Mouse (Mus musculus) stomach, embryonic 15.5 days (tissue): ENCODE measurements around the gene Sufu. TPM values are rescaled to one million over a fixed set of nuclear protein-coding genes. Genes with fewer than 3 reads are reported as not detected.
A peak's percentile ranks its signal among the peaks of the same experiment; 100 is the strongest.

Source experiments
- ATAC-seq: fragments of 200-750 bp; cut with Nextera tagmentation; 2 replicates; pipeline ENCODE4 v1.8.0; 2017; ENCODE audit warnings: low read depth, moderate number of reproducible peaks, moderate TSS enrichment; ENCODE audit not compliant: insufficient read depth, low FRiP score
- H3K27ac ChIP-seq: fragments of 300-500 bp; sonication (generic); 2 replicates; pipeline ENCODE4 v1.5.1; 2015; ENCODE audit warnings: mild to moderate bottlenecking, inconsistent platforms
- H3K27me3 ChIP-seq: fragments of 300-500 bp; sonication (generic); replicated peaks from 2 replicates; pipeline ENCODE4 v1.6.1; 2015; ENCODE audit warnings: inconsistent platforms
- H3K36me3 ChIP-seq: fragments of 300-500 bp; sonication (generic); 2 replicates; pipeline ENCODE4 v1.6.1; 2015; ENCODE audit warnings: inconsistent platforms
- H3K4me1 ChIP-seq: fragments of 300-500 bp; sonication (generic); 2 replicates; pipeline ENCODE4 v1.6.1; 2015; ENCODE audit warnings: inconsistent platforms
- H3K4me2 ChIP-seq: fragments of 300-500 bp; sonication (generic); 2 replicates; pipeline ENCODE4 v1.6.1; 2015; ENCODE audit warnings: mild to moderate bottlenecking, inconsistent platforms
- H3K4me3 ChIP-seq: fragments of 300-500 bp; sonication (generic); replicated peaks from 2 replicates; pipeline ENCODE4 v1.5.1; 2015; ENCODE audit warnings: inconsistent platforms
- H3K9ac ChIP-seq: fragments of 300-500 bp; sonication (generic); 2 replicates; pipeline ENCODE4 v1.6.1; 2015; ENCODE audit warnings: inconsistent platforms
- H3K9me3 ChIP-seq: fragments of 300-500 bp; sonication (generic); 2 replicates; pipeline ENCODE4 v1.6.1; 2016; ENCODE audit warnings: inconsistent platforms
- WGBS: fragments of 180-500 bp; shearing (Covaris S2); methylation state at CpG from one replicate; pipeline ENCODE4 v1.1.7; 2015; 5-methylcytosine and 5-hydroxymethylcytosine counted together
- polyA plus RNA-seq: library from polyadenylated mRNA; unstranded; fragments of >200 nt; fragmentation: Nextera tagmentation; extraction: Ambion mirVana; gene quantifications from 2 replicates; pipeline ENCODE4 v1.2.1, GENCODE M21; 2015

Sufu gene
- polyA plus RNA-seq, 1 experiment from 2014 or later: 24.9 TPM

DNA sequence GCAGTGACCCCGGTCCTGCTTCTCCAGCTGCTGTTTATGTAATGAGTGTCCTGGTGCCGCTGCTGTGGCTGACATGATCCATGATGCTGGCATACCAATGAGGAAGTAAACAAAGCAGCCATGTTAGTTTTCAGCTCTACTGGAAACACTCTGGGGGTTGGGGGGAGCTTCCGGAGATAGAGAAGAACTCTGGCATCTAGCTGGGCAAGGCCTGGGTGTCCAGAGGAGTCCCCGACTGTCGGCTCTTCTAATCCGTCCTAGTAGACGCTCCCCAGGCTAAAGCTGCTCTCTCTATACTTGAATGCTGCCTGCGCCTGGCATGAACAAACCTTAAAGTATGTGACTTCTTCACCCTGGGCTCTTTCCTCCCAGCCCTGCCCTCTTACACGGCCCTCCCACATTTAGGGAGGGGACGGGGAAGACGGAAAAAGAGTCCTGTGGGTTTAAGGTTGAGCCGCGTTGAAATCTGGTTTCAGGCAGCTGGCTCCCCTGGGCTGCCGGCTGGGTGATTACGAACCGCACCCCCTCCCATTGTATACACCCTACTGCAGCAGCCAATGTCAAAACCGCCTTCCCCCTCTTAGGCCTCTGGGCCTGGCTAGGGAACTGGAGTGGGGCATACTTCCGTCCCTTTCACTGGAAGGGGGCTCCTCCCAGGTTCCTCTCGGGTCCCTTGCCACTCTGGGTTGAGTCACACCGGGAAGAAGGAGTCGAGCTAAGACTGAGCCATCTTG, 106.8 kb downstream of the Sufu start:
- Histone ChIP-seq H3K36me3 (peaks cover 2% of the 10 kb centered on the region), H3K9ac (peak overlapping the region; percentile 97), H3K27me3 (no peaks in the 10 kb centered on the region), H3K9me3 (no peaks in the 10 kb centered on the region), H3K27ac (peak overlapping the region; percentile 100), H3K4me1 (peaks cover 41% of the 10 kb centered on the region), H3K4me3 (peak overlapping the region; percentile 92), H3K4me2 (peak overlapping the region; percentile 84)
- under 1% methylated on average over 21 of the region's 21 CpGs for WGBS
- peak; percentile 61 for ATAC-seq

DNA sequence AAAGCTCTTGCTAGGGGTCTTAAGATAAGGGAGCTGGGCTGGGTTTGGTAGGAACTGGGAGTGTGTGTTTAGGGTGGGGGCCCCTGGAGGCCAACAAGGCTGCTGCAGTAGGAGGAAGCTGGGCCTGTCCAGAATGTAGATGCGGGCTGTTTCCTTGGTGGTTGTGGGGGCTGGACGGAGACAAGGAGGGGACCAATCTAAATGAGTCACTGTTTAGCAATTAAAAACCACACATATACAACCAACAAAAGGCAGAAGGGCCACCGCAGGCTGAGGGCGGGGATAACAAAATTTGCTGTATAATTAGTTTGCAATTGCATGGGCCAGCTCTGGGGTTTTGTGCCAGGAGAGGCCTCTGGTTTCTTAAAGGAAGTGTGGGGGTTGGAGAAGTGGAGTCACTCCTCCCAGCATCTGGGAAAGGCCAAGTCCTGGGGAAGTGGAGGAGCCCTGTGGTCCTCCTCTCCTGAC, 107.4 kb downstream of the Sufu start:
- Histone ChIP-seq H3K27me3 (no peaks in the 10 kb centered on the region), H3K9ac (peak overlapping the region; percentile 97), H3K9me3 (no peaks in the 10 kb centered on the region), H3K36me3 (peaks cover 2% of the 10 kb centered on the region), H3K4me3 (peak overlapping the region; percentile 92), H3K4me2 (peak overlapping the region; percentile 84), H3K4me1 (peaks cover 47% of the 10 kb centered on the region), H3K27ac (peak overlapping the region; percentile 100)
- no peak; the same call in 1 of the 2 replicates for ATAC-seq
- WGBS: 3% methylated on average over 4 of the region's 4 CpGs

DNA sequence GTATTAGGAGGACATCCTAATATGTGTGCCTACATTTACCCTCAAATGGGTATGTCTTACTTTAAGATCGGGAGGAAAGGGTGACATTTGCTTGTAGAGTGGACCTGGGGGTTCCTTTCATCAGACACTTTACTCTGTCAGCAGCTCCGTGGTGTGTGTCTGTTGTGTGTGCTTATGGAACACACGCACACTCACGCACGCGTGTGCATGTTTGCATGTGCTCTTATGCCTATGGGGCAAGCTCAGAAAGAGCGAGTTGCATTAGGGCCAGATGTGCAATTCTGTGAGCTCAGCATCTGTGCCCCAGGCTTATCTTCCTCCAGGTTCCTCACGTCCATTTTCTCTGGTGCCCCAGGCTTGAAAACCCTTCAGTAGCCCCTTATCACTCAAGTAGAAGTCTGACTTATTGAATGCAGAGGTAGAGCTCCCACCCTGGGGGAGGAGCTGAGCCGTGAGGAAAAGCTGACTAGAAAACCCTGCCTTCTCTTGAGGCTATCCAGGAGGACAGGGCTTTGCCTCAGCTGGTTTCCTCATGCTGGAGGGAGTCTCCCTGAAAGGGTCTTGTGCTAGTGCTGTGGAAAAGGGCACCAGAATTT, 108.2 kb downstream of the Sufu start:
- H3K4me1 ChIP-seq: peaks cover 55% of the 10 kb centered on the region
- peak overlapping the region; percentile 92 for H3K4me3 ChIP-seq
- peak overlapping the region; percentile 84 for H3K4me2 ChIP-seq
- H3K36me3 ChIP-seq: peaks cover 2% of the 10 kb centered on the region
- H3K27ac ChIP-seq: peak overlapping the region; percentile 100
- ATAC-seq: no peak
- no peaks in the 10 kb centered on the region for H3K27me3 ChIP-seq
- peak overlapping the region; percentile 97; the same call in 1 of the 2 replicates for H3K9ac ChIP-seq
- 50% methylated on average over 9 of the region's 9 CpGs for WGBS
- no peaks in the 10 kb centered on the region for H3K9me3 ChIP-seq

DNA sequence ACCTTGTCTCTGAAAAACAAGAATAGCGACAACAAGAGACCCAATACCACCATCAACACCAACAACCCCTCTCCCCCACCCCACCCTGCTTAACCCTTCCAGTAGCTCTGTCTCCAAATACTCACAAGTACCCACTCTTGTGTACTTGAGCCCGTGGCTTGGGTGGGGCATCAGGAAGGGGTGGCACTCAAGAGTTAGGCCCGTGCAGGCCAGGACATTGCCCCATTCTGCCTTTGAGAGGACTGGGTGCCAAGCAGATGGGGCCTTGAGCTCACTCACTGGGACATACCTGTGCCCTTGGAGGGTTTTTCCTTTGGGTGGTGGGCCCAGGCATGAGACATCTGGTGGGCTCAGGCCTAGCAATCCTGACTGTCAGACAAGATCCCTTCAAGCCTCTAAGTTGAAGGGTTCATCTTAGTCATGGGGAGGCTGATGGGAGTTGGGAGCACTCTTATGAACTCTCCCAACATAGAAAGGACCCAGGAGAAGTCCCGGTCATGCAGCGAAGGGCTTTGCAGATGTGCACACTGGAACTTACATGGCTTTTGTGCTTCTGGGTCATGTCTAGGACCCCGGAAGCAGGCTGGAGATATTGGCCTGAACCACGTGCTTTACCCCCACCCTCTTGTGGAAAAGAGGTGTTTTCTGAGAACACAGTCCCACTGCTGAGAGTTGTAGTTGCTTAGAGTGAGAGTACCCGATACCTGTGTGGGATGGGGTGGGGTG, 109.1 kb downstream of the Sufu start:
- peak overlapping the region; percentile 100 for H3K27ac ChIP-seq
- peaks cover 2% of the 10 kb centered on the region for H3K36me3 ChIP-seq

DNA sequence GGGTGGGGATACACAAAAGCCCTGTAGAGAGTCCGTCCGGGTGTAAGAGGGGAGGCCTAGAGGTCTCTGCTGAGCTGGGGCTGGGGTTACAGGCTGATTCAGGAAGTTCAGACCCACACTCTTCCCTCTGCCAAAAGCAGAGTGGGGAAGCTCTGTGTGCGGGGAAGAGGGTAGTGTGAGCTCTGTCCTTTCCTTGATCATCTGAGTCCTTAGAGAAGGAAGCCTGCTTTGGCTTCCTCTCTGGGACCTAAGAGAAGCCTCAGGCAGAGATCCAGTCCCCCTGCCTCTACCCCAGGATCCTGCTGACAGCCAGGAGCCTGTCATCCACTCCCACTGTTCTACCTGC, 109.6 kb downstream of the Sufu start:
- ATAC-seq: no peak
- Histone ChIP-seq H3K27me3 (no peaks in the 10 kb centered on the region), H3K4me1 (peaks cover 65% of the 10 kb centered on the region), H3K4me2 (peak overlapping the region; percentile 84), H3K27ac (no peak overlapping the region), H3K9me3 (no peaks in the 10 kb centered on the region), H3K9ac (no peak overlapping the region), H3K4me3 (no peak overlapping the region), H3K36me3 (peaks cover 2% of the 10 kb centered on the region)
- WGBS: 53% methylated on average over 3 of the region's 3 CpGs

More for the DNA sequence above, 109.1 kb downstream of the Sufu start:
- no peaks in the 10 kb centered on the region for H3K27me3 ChIP-seq
- H3K4me3 ChIP-seq: peak overlapping the region; percentile 92; the same call in 1 of the 2 replicates
- H3K9me3 ChIP-seq: no peaks in the 10 kb centered on the region
- H3K4me1 ChIP-seq: peaks cover 62% of the 10 kb centered on the region
- H3K9ac ChIP-seq: no peak overlapping the region
- WGBS: 69% methylated on average over 8 of the region's 8 CpGs
- peak overlapping the region; percentile 84 for H3K4me2 ChIP-seq
- ATAC-seq: no peak

DNA sequence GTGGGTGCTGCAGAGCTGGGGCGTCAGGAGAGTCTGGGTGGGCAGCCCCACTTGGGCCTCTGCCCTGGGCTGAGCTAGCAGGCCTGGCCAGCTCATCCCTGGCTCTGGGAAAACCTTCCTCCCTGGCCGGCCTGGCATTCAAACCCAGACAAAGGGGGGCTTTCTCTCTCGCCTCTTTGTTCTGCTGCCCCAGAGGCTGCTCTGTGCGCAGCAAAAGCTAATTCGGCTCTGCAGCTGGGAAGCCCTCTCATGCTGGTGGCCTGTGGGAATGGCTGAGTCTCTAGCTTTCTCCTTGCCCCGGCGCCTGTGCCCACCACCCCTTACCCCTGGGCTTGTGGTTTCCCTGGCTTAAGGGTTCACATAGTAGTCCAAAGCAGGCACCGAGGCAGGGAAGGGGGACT, 110.5 kb downstream of the Sufu start:
- no peaks in the 10 kb centered on the region for H3K9me3 ChIP-seq
- peaks cover 67% of the 10 kb centered on the region for H3K4me1 ChIP-seq
- 0 out of 2 replicates have a peak overlapping the region, but pooled peaks have one; percentile 7 for H3K4me3 ChIP-seq
- H3K27ac ChIP-seq: 0 out of 2 replicates have a peak overlapping the region, but pooled peaks have one; percentile 77
- peak overlapping the region; percentile 19; the same call in 1 of the 2 replicates for H3K9ac ChIP-seq
- H3K36me3 ChIP-seq: peaks cover 8% of the 10 kb centered on the region
- peak overlapping the region; percentile 84; the same call in 1 of the 2 replicates for H3K4me2 ChIP-seq
- no peak for ATAC-seq
- WGBS: 74% methylated on average over 8 of the region's 8 CpGs
- no peaks in the 10 kb centered on the region for H3K27me3 ChIP-seq

DNA sequence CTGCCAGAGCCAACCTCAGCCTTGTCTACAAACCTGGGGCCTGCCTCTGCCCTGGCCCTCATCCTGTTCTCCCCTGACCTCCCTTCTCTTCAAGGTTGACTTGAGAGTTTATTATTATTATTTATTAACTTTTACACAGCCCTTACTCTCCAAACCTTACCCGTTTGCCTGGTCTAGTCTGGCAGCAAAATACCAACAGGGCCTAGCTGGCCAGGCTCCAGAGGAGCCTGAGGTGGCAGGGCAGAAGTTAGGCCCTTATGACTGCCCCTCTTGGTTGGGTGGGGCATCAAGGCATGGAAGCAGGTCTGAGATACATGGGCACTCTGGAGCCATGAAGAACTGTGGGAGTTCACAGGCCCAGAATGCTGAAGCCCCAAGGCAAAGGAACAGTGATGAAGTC, 111.1 kb downstream of the Sufu start:
- Histone ChIP-seq H3K9ac (no peak overlapping the region), H3K27me3 (no peaks in the 10 kb centered on the region), H3K9me3 (no peaks in the 10 kb centered on the region), H3K4me3 (no peak overlapping the region), H3K27ac (peak overlapping the region; percentile 77; the same call in 1 of the 2 replicates), H3K4me1 (peaks cover 67% of the 10 kb centered on the region), H3K36me3 (peaks cover 14% of the 10 kb centered on the region), H3K4me2 (no peak overlapping the region; the same call in 1 of the 2 replicates)
- ATAC-seq: no peak
- WGBS: 59% methylated on average over 1 of the region's 1 CpGs

DNA sequence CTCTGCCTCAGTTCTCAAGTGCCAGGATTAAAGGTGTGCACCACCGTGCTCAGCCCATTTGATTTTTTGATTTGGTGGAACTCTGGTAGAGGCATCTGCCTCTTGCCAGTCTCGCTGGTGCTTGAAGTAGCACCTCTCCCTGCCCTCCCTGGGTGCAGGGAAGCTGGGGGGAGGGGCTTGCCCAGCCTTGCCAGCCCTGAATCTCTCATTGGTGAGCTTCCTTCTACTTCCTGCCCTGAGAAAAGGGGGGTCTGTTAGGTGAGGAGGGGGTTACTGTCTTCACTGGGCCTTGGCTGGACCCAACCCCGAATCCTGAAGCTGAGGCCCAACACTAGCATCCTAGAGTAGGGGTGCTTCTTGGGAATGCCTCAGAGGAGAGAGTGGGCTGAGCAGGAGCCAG, 112.0 kb downstream of the Sufu start:
- peaks cover 22% of the 10 kb centered on the region for H3K36me3 ChIP-seq

DNA sequence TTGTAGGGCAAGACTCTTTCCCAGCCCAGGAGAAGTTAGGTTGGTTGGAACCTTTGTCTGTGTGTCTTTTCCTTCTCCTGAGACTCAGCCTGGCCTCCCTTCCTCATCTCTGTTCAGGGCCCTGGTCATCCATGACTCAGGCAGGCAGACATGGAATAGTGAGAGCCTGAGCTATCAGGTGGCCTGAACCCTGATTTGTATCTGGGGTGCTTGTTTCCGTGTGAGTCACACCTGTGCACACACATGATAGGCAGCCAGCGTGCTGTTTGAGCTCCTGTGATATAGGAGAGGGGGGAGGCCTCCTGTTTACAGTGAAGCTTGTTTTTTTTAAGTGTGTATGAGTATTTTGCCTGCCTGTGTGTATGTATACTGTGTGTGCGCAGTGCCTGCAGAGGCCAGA, 112.5 kb downstream of the Sufu start:
- no peak overlapping the region for H3K9ac ChIP-seq
- WGBS: 64% methylated on average over 3 of the region's 3 CpGs
- no peak overlapping the region for H3K4me2 ChIP-seq

More for the DNA sequence above, 112.0 kb downstream of the Sufu start:
- no peak for ATAC-seq
- H3K4me2 ChIP-seq: no peak overlapping the region
- 0 out of 2 replicates have a peak overlapping the region, but pooled peaks have one; percentile 5 for H3K4me3 ChIP-seq
- no peak overlapping the region for H3K9ac ChIP-seq
- 49% methylated on average over 3 of the region's 3 CpGs for WGBS
- H3K4me1 ChIP-seq: peaks cover 67% of the 10 kb centered on the region
- peak overlapping the region; percentile 77 for H3K27ac ChIP-seq
- no peaks in the 10 kb centered on the region for H3K27me3 ChIP-seq
- H3K9me3 ChIP-seq: no peaks in the 10 kb centered on the region

DNA sequence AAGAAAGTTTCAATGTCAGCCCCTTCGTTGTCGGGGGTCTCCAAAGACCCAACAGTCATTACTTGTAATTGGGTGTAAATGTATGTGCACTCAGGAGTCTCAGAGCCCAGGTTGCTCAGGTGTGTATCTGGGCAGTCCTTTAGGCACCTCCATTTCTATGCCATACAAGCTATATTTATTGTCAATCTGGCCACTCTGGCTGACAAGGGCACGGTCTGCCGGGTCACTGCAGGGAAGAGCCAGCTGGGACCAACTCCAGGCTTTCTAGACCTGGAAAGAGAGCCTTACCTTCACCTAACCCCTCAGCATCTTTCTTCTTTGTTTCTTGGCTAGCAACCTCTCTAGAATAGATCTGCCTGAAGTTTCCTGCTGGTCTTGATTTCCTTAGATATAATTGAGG, 113.0 kb downstream of the Sufu start:
- WGBS: 85% methylated on average over 4 of the region's 4 CpGs
- Histone ChIP-seq H3K27ac (peak overlapping the region; percentile 77; the same call in 1 of the 2 replicates), H3K9me3 (no peaks in the 10 kb centered on the region), H3K27me3 (no peaks in the 10 kb centered on the region), H3K4me1 (peaks cover 63% of the 10 kb centered on the region), H3K9ac (no peak overlapping the region), H3K4me3 (no peak overlapping the region), H3K36me3 (peaks cover 32% of the 10 kb centered on the region), H3K4me2 (peak overlapping the region; percentile 12; the same call in 1 of the 2 replicates)
- no peak for ATAC-seq

More for the DNA sequence above, 112.5 kb downstream of the Sufu start:
- Histone ChIP-seq H3K9me3 (no peaks in the 10 kb centered on the region), H3K27ac (peak overlapping the region; percentile 77), H3K27me3 (no peaks in the 10 kb centered on the region), H3K36me3 (peaks cover 27% of the 10 kb centered on the region), H3K4me1 (peaks cover 67% of the 10 kb centered on the region), H3K4me3 (0 out of 2 replicates have a peak overlapping the region, but pooled peaks have one; percentile 5)
- peak; percentile 44; the same call in 1 of the 2 replicates for ATAC-seq

DNA sequence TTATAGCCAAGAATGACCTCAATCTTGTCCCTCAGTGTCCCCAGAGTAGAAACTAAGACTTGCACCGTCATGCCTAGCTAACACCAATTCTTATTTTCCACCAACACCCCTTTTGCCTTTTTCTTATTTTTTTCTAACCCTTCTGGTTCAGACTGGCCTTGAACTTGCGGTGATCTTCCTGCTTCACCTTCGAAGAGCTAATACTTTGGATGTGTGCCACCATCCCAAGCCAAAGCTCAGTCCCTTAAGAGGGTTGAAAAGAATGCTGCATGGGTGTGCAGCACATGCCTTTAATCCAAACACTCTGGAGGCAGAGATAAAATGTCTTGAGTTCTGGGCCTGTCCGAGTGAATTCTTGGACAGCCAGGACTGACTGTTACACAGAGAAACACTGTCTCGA, 113.7 kb downstream of the Sufu start:
- Histone ChIP-seq H3K27me3 (no peaks in the 10 kb centered on the region), H3K9me3 (no peaks in the 10 kb centered on the region), H3K27ac (peak overlapping the region; percentile 77; the same call in 1 of the 2 replicates), H3K4me3 (no peak overlapping the region), H3K36me3 (peaks cover 36% of the 10 kb centered on the region), H3K4me1 (peaks cover 56% of the 10 kb centered on the region), H3K9ac (no peak overlapping the region), H3K4me2 (peak overlapping the region; percentile 12; the same call in 1 of the 2 replicates)
- 55% methylated on average over 5 of the region's 5 CpGs for WGBS
- ATAC-seq: no peak
